Mouse (Mus musculus) small intestine, adult 2 months (tissue): ENCODE data around the gene Tctn3.

ENCODE experiments used
- CTCF ChIP-seq: fragments of 200-500 bp; IDR thresholded peaks from 2 replicates; pipeline ENCODE4 v1.5.1; 2012; ENCODE audit warnings: low read depth, mild to moderate bottlenecking, control low read depth, inconsistent platforms, low read length, moderate library complexity, mixed read lengths; ENCODE audit not compliant: insufficient replicate concordance, insufficient read length; ENCODE audit errors: extremely low read depth
- POLR2A ChIP-seq: fragments of 200-500 bp; IDR thresholded peaks from 2 replicates; pipeline ENCODE4 v1.6.1; 2012; ENCODE audit warnings: low read depth, mild to moderate bottlenecking, control low read depth, inconsistent platforms, low read length, moderate library complexity

DNA sequence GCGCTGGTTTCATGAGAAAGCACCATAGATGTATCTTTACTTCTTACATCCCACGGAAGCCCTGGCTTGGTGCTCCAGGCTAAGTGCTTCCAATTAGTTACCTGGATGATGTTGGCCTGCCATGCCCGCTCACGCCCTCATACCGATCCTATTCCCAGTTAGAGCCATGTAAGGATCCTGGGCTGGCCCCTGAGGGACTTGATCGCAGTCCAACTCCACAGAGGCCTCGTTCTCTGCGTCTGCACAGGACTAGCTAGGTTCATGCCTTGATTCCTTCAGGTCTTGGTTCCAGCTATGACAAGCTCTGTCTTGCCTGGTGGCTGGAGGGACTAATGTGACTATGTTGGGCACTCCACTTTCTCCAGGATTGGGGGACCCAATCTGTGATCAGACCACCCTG, 56.9 kb downstream of the Tctn3 start:
- TF ChIP-seq POLR2A (no peak), CTCF (no peak)
